Mouse (Mus musculus) R1 (cell line): ENCODE results near the gene Slc27a3.

Source experiments
- DNase-seq: peaks from one replicate; pipeline ENCODE4 v3.0.0-alpha.2; 2018; ENCODE audit warnings: low read depth, low spot score

The Slc27a3 gene

GRCm38 (mm10) chr3:90391004-90391403 lies 1.3 kb upstream of the Slc27a3 start:
- no peak for DNase-seq

DNA sequence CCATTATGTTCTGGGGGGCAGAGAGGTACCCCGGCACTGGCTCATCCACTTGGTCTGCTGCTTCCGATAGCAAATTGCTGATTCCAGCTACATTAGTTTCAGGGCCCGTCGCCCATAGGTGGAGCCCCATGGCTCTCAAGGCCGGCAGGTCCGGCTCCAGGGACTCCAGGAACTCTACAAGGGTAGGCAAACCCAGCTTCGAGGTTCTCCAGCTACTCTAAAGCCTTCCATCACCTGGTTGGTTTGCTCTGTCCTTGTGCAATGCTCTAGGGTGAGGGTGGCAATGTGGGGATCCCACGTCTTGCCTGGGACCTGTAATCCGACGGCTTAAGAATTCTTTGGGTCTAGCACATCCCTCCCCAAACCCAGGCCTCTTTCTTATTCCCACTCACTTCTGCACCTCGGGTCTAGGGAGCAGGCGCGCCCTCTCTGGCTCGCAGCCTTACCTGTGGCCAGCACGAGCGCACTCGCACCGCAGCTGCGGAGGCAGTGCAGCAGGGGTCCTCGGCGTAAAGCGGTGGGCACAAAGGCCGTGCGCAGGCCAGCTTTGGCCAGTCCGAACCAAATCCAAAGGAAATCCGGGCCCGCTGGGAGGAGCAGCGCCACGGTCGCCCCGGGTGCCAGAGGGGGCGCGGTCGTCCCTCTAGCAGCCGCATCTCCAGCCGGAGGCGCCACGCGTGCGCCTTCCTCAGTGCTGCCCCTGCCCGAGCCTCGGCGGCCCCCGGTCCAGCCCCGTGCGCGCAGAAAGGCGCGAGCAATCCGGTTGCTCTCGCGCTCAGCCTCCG lies 820 bp downstream of the Slc27a3 start:
- peak; percentile 70 for DNase-seq

GRCm38 (mm10) chr3:90388192-90388591 lies 1.5 kb downstream of the Slc27a3 start:
- no peak for DNase-seq

- no peak for DNase-seq
Observed at GRCm38 (mm10) chr3:90387483-90387882, 2.3 kb downstream of the Slc27a3 start.

DNA sequence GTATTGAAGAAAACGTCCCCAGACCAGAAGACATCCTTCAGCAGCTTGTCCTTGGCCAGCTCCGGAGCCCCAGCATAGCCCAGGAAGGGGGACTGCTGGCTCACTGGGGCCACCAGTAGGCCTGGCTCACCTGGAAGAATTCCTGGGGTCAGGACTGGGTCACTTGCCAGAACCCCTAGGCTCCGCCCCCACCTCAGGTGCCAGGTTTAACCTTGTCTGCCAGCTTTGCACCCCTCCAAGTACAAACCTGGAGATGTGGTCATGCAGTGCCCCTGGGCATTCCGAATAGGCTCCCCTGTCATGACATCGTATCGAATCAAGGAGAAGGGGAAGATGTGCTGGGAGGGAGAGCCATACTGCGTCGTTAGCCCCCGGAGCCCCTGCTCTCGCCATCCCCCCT lies 2.9 kb downstream of the Slc27a3 start:
- no peak for DNase-seq

GRCm38 (mm10) chr3:90384851-90385375 lies 4.8 kb downstream of the Slc27a3 start:
- DNase-seq = no peak

GRCm38 (mm10) chr3:90383690-90384089 lies 6.0 kb downstream of the Slc27a3 start:
- no peak for DNase-seq

- DNase-seq = peak; percentile 47
Observed at GRCm38 (mm10) chr3:90381727-90382126, 8.0 kb downstream of the Slc27a3 start.

DNA sequence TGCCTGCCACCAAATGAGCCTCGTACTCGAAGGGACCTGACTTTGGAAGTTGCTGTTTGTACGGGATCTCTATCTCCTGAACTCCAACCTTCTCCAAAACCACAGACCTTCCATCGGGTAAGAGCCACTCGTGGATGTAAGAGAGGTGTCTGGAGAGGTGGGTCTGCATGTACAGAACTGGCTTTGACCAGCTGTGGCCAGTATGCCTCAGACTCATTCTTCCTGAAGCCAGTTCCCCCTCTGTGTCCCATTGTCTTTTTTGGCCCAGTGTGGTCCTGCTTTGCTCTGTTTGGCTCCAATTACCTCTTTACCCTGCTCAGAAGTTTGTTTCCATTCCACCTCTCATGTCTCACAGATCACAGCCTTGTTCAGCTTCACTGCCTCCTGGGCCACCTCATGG lies 11.2 kb downstream of the Slc27a3 start:
- peak; percentile 31 for DNase-seq

GRCm38 (mm10) chr3:90376247-90376585 lies 13.5 kb downstream of the Slc27a3 start:
- DNase-seq = no peak

GRCm38 (mm10) chr3:90375562-90376246 lies 14.0 kb downstream of the Slc27a3 start:
- DNase-seq = no peak

- no peak for DNase-seq
Observed at GRCm38 (mm10) chr3:90374368-90374767, 15.4 kb downstream of the Slc27a3 start.

GRCm38 (mm10) chr3:90373432-90374028 lies 16.2 kb downstream of the Slc27a3 start:
- peak; percentile 89 for DNase-seq

DNA sequence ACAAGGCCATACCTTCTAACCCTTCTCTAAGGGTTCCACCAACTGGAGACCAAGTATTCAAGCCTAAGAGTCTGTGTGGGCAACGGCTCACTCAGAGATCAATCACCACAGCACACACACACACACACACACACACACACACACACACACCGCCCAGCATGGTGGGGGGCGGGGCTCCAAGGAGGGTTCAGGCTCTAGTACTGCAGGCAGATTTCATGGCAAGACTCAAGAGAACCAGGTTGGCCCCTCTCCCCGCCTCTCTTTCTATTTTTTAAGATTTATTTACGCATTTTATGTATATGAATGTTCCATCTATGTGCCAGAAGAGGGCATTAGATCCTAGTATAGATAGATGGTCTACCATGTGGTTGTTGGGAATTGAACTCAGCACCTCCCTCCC lies 16.9 kb downstream of the Slc27a3 start:
- peak; percentile 37 for DNase-seq

DNA sequence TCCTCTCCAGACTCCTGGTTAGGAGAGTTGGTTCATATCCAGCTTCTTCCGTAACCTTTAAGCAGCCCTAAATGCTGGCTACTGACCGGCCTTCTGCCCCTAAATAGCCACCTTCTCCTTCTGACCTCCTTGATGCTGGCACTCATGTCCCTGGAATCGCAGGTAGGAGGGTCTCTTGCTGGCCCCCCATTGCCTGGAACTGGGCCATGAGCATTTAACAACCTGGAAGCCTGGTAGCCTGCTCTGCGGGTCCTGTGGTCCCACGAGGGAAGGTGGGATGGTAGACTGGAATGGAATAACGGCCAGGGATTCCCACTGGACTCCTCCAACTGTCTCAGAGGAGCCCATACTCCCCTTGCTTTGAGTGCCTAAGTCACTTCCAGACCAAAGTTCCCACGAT lies 17.9 kb downstream of the Slc27a3 start:
- no peak for DNase-seq

GRCm38 (mm10) chr3:90369041-90369440 lies 20.7 kb downstream of the Slc27a3 start:
- DNase-seq = no peak

GRCm38 (mm10) chr3:90367001-90367632 lies 22.6 kb downstream of the Slc27a3 start:
- no peak for DNase-seq

DNA sequence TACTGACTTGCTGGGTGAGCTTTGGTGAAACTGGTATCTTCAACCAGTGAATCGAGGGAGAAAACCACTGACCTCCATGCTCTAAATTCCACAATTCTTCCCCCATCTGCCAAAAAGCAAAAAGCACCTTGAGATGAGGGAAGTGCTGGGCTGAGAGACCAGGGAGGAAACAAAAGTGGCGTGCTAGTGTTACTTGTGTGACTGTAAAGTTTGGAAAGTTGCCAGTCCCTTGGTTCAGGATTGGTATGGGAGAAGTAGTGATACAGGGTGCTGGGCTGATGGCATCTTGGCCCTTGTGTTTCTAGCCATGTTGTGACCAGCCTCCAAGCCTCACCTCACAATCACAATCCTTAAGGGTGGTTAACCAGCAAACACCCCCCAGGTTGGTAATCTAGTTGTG lies 27.4 kb downstream of the Slc27a3 start:
- no peak for DNase-seq

GRCm38 (mm10) chr3:90361476-90361875 lies 28.3 kb downstream of the Slc27a3 start:
- DNase-seq = no peak

DNA sequence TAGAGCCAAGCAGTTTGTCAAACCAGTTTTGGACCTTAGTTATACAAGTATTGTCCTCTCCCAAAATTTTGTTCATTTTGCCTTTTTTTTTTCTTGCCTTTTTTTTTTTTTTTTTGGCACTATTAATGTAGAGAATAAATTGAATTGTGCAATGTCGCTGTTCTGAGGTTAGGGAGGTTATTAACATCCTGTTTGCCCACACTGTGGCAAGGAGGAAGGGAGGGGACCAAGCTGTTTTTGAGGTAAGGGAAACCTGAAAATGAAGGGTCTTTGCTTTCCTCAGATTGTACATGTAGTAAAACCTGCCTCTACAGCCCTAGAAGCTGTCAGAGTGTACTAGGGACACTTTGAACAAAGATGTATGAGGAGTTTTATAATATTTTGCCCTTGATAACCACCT lies 30.5 kb downstream of the Slc27a3 start:
- DNase-seq = no peak

GRCm38 (mm10) chr3:90357959-90358358 lies 31.8 kb downstream of the Slc27a3 start:
- no peak for DNase-seq

DNA sequence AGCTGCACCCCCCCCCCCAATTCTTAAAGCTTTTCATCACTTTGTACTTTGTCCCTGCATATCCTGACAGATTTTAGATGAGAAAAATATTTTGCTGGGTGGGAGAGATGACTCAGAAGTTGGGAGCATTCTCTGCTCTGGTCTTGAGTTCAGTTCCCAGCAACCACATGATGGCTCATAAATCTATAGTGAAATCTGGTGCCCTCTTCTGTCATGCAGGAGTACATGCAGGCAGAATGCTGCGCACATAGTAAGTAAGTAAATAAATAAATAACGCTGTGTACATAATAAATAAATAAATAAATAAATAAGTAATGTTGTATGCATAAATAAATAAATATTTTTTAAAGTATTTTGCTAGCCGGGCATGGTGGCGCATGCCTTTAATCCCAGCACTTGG lies 41.9 kb downstream of the Slc27a3 start:
- peak; percentile 70 for DNase-seq
